Mouse (Mus musculus) megakaryocyte, embryonic 14.5 days (primary cell): ENCODE data around the gene Cdk2.

Source experiments
- FLI1 ChIP-seq: IDR thresholded peaks from 2 replicates; pipeline ENCODE4 v1.6.1; 2012; ENCODE audit warnings: low read length, inconsistent platforms, mixed read lengths
- GATA1 ChIP-seq: IDR thresholded peaks from 3 replicates; pipeline ENCODE4 v1.6.1; 2012; ENCODE audit warnings: mixed read lengths, low read length, inconsistent platforms, borderline replicate concordance

- no peak for TF ChIP-seq GATA1
- TF ChIP-seq FLI1, result no peak
Measured at GRCm38 (mm10) chr10:128702328-128703007, 2.4 kb downstream of the Cdk2 start.
